Mouse (Mus musculus) kidney, postnatal 25 days (tissue): ENCODE results near the gene Dennd5b.
"Not testable (repeated sequence)": the region's sequence is repeated elsewhere in the genome, so short reads cannot be mapped to it uniquely, and the experiment has no call there.

ENCODE experiments used
- DNase-seq, 2 experiments: peaks; one replicate each; pipeline ENCODE4 v3.0.0; 2021; ENCODE audit warnings: mixed read lengths in 2 of 2

Gene Dennd5b

GRCm38 (mm10) chr6:148945509-148946408 is 155.7 kb downstream of the Dennd5b start:
- DNase-seq, result peak; percentile 42 to 44

- DNase-seq, result peak; percentile 75 to 85
Measured at GRCm38 (mm10) chr6:148944767-148945508, 156.5 kb downstream of the Dennd5b start.

GRCm38 (mm10) chr6:148944344-148944766 is 157.1 kb downstream of the Dennd5b start:
- DNase-seq, result no peak

- DNase-seq, result no peak
Measured at GRCm38 (mm10) chr6:148943695-148944094, 157.8 kb downstream of the Dennd5b start.

- no peak for DNase-seq
Measured at GRCm38 (mm10) chr6:148942406-148942805, 159.1 kb downstream of the Dennd5b start.

GRCm38 (mm10) chr6:148941880-148942279 is 159.6 kb downstream of the Dennd5b start:
- DNase-seq, result no peak

- not testable (repeated sequence) for DNase-seq
Measured at GRCm38 (mm10) chr6:148940383-148940782, 161.1 kb downstream of the Dennd5b start.
